Mouse (Mus musculus): ENCODE measurements at regions not wholly inside any gene's neighbourhood (a gene's known extent, or its start where the extent isn't known, plus 50 kb on each side); places are given as distances from the start of the nearest gene placed in this dataset.
A peak's percentile ranks its signal among the peaks of the same experiment; 100 is the strongest.

- DNase-seq (ENCODE audit: extremely low spot score) = no peak
These were observed 496.0 kb upstream of the Sox11 start for GRCm38 (mm10) chr12:27838384-27838783.

GRCm38 (mm10) chr12:27826208-27826607 lies 483.8 kb upstream of the Sox11 start:
- DNase-seq (ENCODE audit: extremely low spot score) = no peak

- DNase-seq (ENCODE audit: extremely low spot score) = no peak
These were observed 481.0 kb upstream of the Sox11 start for GRCm38 (mm10) chr12:27823392-27823791.

- no peak for DNase-seq (ENCODE audit: extremely low spot score)
These were observed 454.3 kb upstream of the Sox11 start for GRCm38 (mm10) chr12:27796642-27797041.

- DNase-seq (ENCODE audit: extremely low spot score) = peak; percentile 34
These were observed 444.4 kb upstream of the Sox11 start for GRCm38 (mm10) chr12:27786716-27787291.

GRCm38 (mm10) chr12:27780801-27781200 lies 438.4 kb upstream of the Sox11 start:
- DNase-seq (ENCODE audit: extremely low spot score) = no peak

- no peak for DNase-seq (ENCODE audit: extremely low spot score)
These were observed 423.6 kb upstream of the Sox11 start for GRCm38 (mm10) chr12:27765948-27766347.

GRCm38 (mm10) chr12:27759016-27759415 lies 416.6 kb upstream of the Sox11 start:
- DNase-seq (ENCODE audit: extremely low spot score) = no peak

GRCm38 (mm10) chr12:27757641-27758040 lies 415.3 kb upstream of the Sox11 start:
- DNase-seq (ENCODE audit: extremely low spot score) = no peak

GRCm38 (mm10) chr12:27724619-27725200 lies 382.3 kb upstream of the Sox11 start:
- no peak for DNase-seq (ENCODE audit: extremely low spot score)

- no peak for DNase-seq (ENCODE audit: extremely low spot score)
These were observed 338.1 kb upstream of the Sox11 start for GRCm38 (mm10) chr12:27680459-27680858.

GRCm38 (mm10) chr12:27673404-27673803 lies 331.0 kb upstream of the Sox11 start:
- no peak for DNase-seq (ENCODE audit: extremely low spot score)

- DNase-seq (ENCODE audit: extremely low spot score) = no peak
These were observed 328.3 kb upstream of the Sox11 start for GRCm38 (mm10) chr12:27670650-27671084.

GRCm38 (mm10) chr12:27670190-27670589 lies 327.8 kb upstream of the Sox11 start:
- DNase-seq (ENCODE audit: extremely low spot score) = no peak

GRCm38 (mm10) chr12:27669542-27669941 lies 327.2 kb upstream of the Sox11 start:
- DNase-seq (ENCODE audit: extremely low spot score) = no peak

GRCm38 (mm10) chr12:27666456-27666855 lies 324.1 kb upstream of the Sox11 start:
- no peak for DNase-seq (ENCODE audit: extremely low spot score)

GRCm38 (mm10) chr12:27663126-27663525 lies 320.8 kb upstream of the Sox11 start:
- DNase-seq (ENCODE audit: extremely low spot score) = no peak

- no peak for DNase-seq (ENCODE audit: extremely low spot score)
These were observed 320.3 kb upstream of the Sox11 start for GRCm38 (mm10) chr12:27662723-27663122.

GRCm38 (mm10) chr12:27657536-27657935 lies 315.2 kb upstream of the Sox11 start:
- DNase-seq (ENCODE audit: extremely low spot score) = no peak

- DNase-seq (ENCODE audit: extremely low spot score) = no peak
These were observed 311.2 kb upstream of the Sox11 start for GRCm38 (mm10) chr12:27653541-27653940.

- no peak for DNase-seq (ENCODE audit: extremely low spot score)
These were observed 306.2 kb upstream of the Sox11 start for GRCm38 (mm10) chr12:27648602-27649001.

- no peak for DNase-seq (ENCODE audit: extremely low spot score)
These were observed 304.3 kb upstream of the Sox11 start for GRCm38 (mm10) chr12:27646497-27647307.

GRCm38 (mm10) chr12:27619616-27620015 lies 277.2 kb upstream of the Sox11 start:
- no peak for DNase-seq (ENCODE audit: extremely low spot score)

Data from embryo, embryonic 9.5 days (tissue).